Mouse (Mus musculus) midbrain, embryonic 16.5 days (tissue): ENCODE data around the gene Pde10a. TPM values are rescaled to one million over a fixed set of nuclear protein-coding genes. Genes with fewer than 3 reads are reported as not detected.

Experiments
- ATAC-seq: fragments of 200-750 bp; cut with Nextera tagmentation; 2 replicates; pipeline ENCODE4 v1.8.0; 2017; ENCODE audit warnings: moderate TSS enrichment
- H3K27ac ChIP-seq: fragments of 300-500 bp; sonication (generic); 2 replicates; pipeline ENCODE4 v1.5.1; 2014; ENCODE audit warnings: mild to moderate bottlenecking, low read length, mixed read lengths
- H3K27me3 ChIP-seq: fragments of 300-500 bp; sonication (generic); 2 replicates; pipeline ENCODE4 v1.6.1; 2014; ENCODE audit warnings: low read depth, low read length, mixed read lengths; ENCODE audit not compliant: control insufficient read depth, insufficient read depth
- H3K36me3 ChIP-seq: fragments of 300-500 bp; sonication (generic); 2 replicates; pipeline ENCODE4 v1.6.1; 2014; ENCODE audit warnings: mild to moderate bottlenecking, low read length, moderate library complexity, mixed read lengths; ENCODE audit not compliant: control insufficient read depth, insufficient read depth
- H3K4me1 ChIP-seq: fragments of 300-500 bp; sonication (generic); 2 replicates; pipeline ENCODE4 v1.6.1; 2014; ENCODE audit warnings: mild to moderate bottlenecking, low read length, mixed read lengths; ENCODE audit not compliant: control insufficient read depth, insufficient read depth
- H3K4me2 ChIP-seq: fragments of 300-500 bp; sonication (generic); 2 replicates; pipeline ENCODE4 v1.6.1; 2014; ENCODE audit warnings: mild to moderate bottlenecking, low read length, mixed read lengths
- H3K4me3 ChIP-seq: fragments of 300-500 bp; sonication (generic); 2 replicates; pipeline ENCODE4 v1.5.1; 2014; ENCODE audit warnings: low read depth, mild to moderate bottlenecking, low read length, moderate library complexity, mixed read lengths
- H3K9ac ChIP-seq: fragments of 300-500 bp; sonication (generic); 2 replicates; pipeline ENCODE4 v1.6.1; 2014; ENCODE audit warnings: low read depth, low read length, mixed read lengths
- H3K9me3 ChIP-seq: fragments of 300-500 bp; sonication (generic); replicated peaks from 2 replicates; pipeline ENCODE4 v1.6.1; 2014; ENCODE audit warnings: mild to moderate bottlenecking, low read length, mixed read lengths; ENCODE audit not compliant: control insufficient read depth, poor library complexity, severe bottlenecking
- WGBS: fragments of 180-500 bp; shearing (Covaris S2); extraction: QIAGEN DNeasy Blood & Tissue Kit; methylation state at CpG from one replicate; pipeline ENCODE4 v1.1.7; 2014; 5-methylcytosine and 5-hydroxymethylcytosine counted together
- polyA plus RNA-seq: library from polyadenylated mRNA; unstranded; fragments of >200 nt; fragmentation: Nextera tagmentation; extraction: Ambion mirVana; gene quantifications from 2 replicates; pipeline ENCODE4 v1.2.1, GENCODE M21; 2015

Pde10a gene
- polyA plus RNA-seq, 1 experiment from 2014 or later: 14.3 TPM

GRCm38 (mm10) chr17:8508305-8509141 is 16.6 kb upstream of the Pde10a start:
- WGBS: under 1% methylated on average over 16 of the region's 16 CpGs
- H3K9ac ChIP-seq: peak overlapping the region; percentile 37; the same call in 1 of the 2 replicates
- no peaks in the 10 kb centered on the region for H3K27me3 ChIP-seq
- peak overlapping the region; percentile 54 for H3K4me2 ChIP-seq
- ATAC-seq: peak; percentile 86
- no peaks in the 10 kb centered on the region for H3K36me3 ChIP-seq
- H3K4me1 ChIP-seq: peaks cover 17% of the 10 kb centered on the region
- H3K9me3 ChIP-seq: no peaks in the 10 kb centered on the region
- peak overlapping the region; percentile 33 for H3K4me3 ChIP-seq
- peak overlapping the region; percentile 76 for H3K27ac ChIP-seq

GRCm38 (mm10) chr17:8516006-8516405 is 9.2 kb upstream of the Pde10a start:
- no peaks in the 10 kb centered on the region for H3K4me1 ChIP-seq
- H3K9ac ChIP-seq: no peak overlapping the region
- no peaks in the 10 kb centered on the region for H3K27me3 ChIP-seq
- WGBS: 84% methylated on average over 6 of the region's 6 CpGs
- H3K4me2 ChIP-seq: no peak overlapping the region
- no peaks in the 10 kb centered on the region for H3K36me3 ChIP-seq
- H3K9me3 ChIP-seq: no peaks in the 10 kb centered on the region
- H3K27ac ChIP-seq: no peak overlapping the region
- no peak overlapping the region for H3K4me3 ChIP-seq
- ATAC-seq: no peak

- Histone ChIP-seq H3K36me3 (no peaks in the 10 kb centered on the region), H3K4me1 (peaks cover 27% of the 10 kb centered on the region), H3K9ac (peak overlapping the region; percentile 84), H3K4me2 (peak overlapping the region; percentile 85), H3K9me3 (no peaks in the 10 kb centered on the region), H3K4me3 (peak overlapping the region; percentile 52), H3K27me3 (peaks cover 7% of the 10 kb centered on the region), H3K27ac (peak overlapping the region; percentile 78)
- ATAC-seq: peak; percentile 19; the same call in 1 of the 2 replicates
- 7% methylated on average over 3 of the region's 3 CpGs for WGBS
These were observed 1.2 kb upstream of the Pde10a start for GRCm38 (mm10) chr17:8523986-8524385.

GRCm38 (mm10) chr17:8524387-8525165 is 596 bp upstream of the Pde10a start:
- under 1% methylated on average over 31 of the region's 45 CpGs for WGBS
- no peaks in the 10 kb centered on the region for H3K36me3 ChIP-seq
- H3K9me3 ChIP-seq: no peaks in the 10 kb centered on the region
- peaks cover 7% of the 10 kb centered on the region for H3K27me3 ChIP-seq
- H3K4me1 ChIP-seq: peaks cover 27% of the 10 kb centered on the region
- H3K9ac ChIP-seq: peak overlapping the region; percentile 84
- H3K4me2 ChIP-seq: peak overlapping the region; percentile 85
- peak; percentile 93 for ATAC-seq
- H3K4me3 ChIP-seq: peak overlapping the region; percentile 52
- peak overlapping the region; percentile 78 for H3K27ac ChIP-seq

GRCm38 (mm10) chr17:8525971-8526740 is 984 bp downstream of the Pde10a start:
- no peak for ATAC-seq
- H3K27ac ChIP-seq: no peak overlapping the region

GRCm38 (mm10) chr17:8526815-8527261 is 1.7 kb downstream of the Pde10a start:
- no peaks in the 10 kb centered on the region for H3K36me3 ChIP-seq
- no peak for ATAC-seq
- 22% methylated on average over 8 of the region's 9 CpGs for WGBS
- H3K9me3 ChIP-seq: no peaks in the 10 kb centered on the region
- peaks cover 7% of the 10 kb centered on the region for H3K27me3 ChIP-seq
- H3K27ac ChIP-seq: no peak overlapping the region
- H3K4me3 ChIP-seq: no peak overlapping the region
- peaks cover 27% of the 10 kb centered on the region for H3K4me1 ChIP-seq
- no peak overlapping the region for H3K9ac ChIP-seq
- H3K4me2 ChIP-seq: peak overlapping the region; percentile 32; the same call in 1 of the 2 replicates

More at GRCm38 (mm10) chr17:8525971-8526740, 984 bp downstream of the Pde10a start:
- Histone ChIP-seq H3K27me3 (peaks cover 7% of the 10 kb centered on the region), H3K9ac (peak overlapping the region; percentile 84), H3K9me3 (no peaks in the 10 kb centered on the region), H3K4me3 (peak overlapping the region; percentile 52), H3K4me2 (peak overlapping the region; percentile 85), H3K4me1 (peaks cover 27% of the 10 kb centered on the region), H3K36me3 (no peaks in the 10 kb centered on the region)
- WGBS: 2% methylated on average over 21 of the region's 21 CpGs

- Histone ChIP-seq H3K4me3 (no peak overlapping the region), H3K36me3 (no peaks in the 10 kb centered on the region), H3K4me1 (peaks cover 20% of the 10 kb centered on the region), H3K27me3 (peaks cover 7% of the 10 kb centered on the region), H3K9me3 (no peaks in the 10 kb centered on the region), H3K9ac (no peak overlapping the region), H3K27ac (no peak overlapping the region), H3K4me2 (no peak overlapping the region)
- no peak for ATAC-seq
- 81% methylated on average over 3 of the region's 3 CpGs for WGBS
These were observed 3.5 kb downstream of the Pde10a start for GRCm38 (mm10) chr17:8528641-8529040.

- Histone ChIP-seq H3K36me3 (no peaks in the 10 kb centered on the region), H3K4me1 (no peaks in the 10 kb centered on the region), H3K4me3 (no peak overlapping the region), H3K9ac (no peak overlapping the region), H3K4me2 (no peak overlapping the region), H3K27me3 (no peaks in the 10 kb centered on the region), H3K27ac (no peak overlapping the region), H3K9me3 (no peaks in the 10 kb centered on the region)
- ATAC-seq: no peak
- 63% methylated on average over 4 of the region's 4 CpGs for WGBS
These were observed 7.4 kb downstream of the Pde10a start for GRCm38 (mm10) chr17:8532609-8533008.
